Mouse (Mus musculus) forebrain, embryonic 16.5 days (tissue): Measurements from ENCODE around the gene E130114P18Rik. TPM values are rescaled to one million over a fixed set of nuclear protein-coding genes. Genes with fewer than 3 reads are reported as not detected.

Experiments
- ATAC-seq: fragments of 200-750 bp; cut with Nextera tagmentation; 2 replicates; pipeline ENCODE4 v1.8.0; 2017; ENCODE audit warnings: mild to moderate bottlenecking, moderate library complexity
- H3K27ac ChIP-seq: fragments of 300-500 bp; sonication (generic); 2 replicates; pipeline ENCODE4 v1.5.1; 2014; ENCODE audit warnings: low read length, control low read depth
- H3K27me3 ChIP-seq: fragments of 300-500 bp; sonication (generic); replicated peaks from 2 replicates; pipeline ENCODE4 v1.6.1; 2014; ENCODE audit warnings: low read length; ENCODE audit not compliant: control insufficient read depth, insufficient read depth
- H3K36me3 ChIP-seq: fragments of 300-500 bp; sonication (generic); 2 replicates; pipeline ENCODE4 v1.6.1; 2014; ENCODE audit not compliant: control insufficient read depth, insufficient read depth
- H3K4me1 ChIP-seq: fragments of 300-500 bp; sonication (generic); replicated peaks from 2 replicates; pipeline ENCODE4 v1.6.1; 2014; ENCODE audit warnings: low read length; ENCODE audit not compliant: control insufficient read depth, insufficient read depth
- H3K4me2 ChIP-seq: fragments of 300-500 bp; sonication (generic); 2 replicates; pipeline ENCODE4 v1.6.1; 2014; ENCODE audit warnings: mild to moderate bottlenecking, low read length, control low read depth
- H3K4me3 ChIP-seq: fragments of 300-500 bp; sonication (generic); replicated peaks from 2 replicates; pipeline ENCODE4 v1.5.1; 2014; ENCODE audit warnings: mild to moderate bottlenecking, low read length, control low read depth
- H3K9ac ChIP-seq: fragments of 300-500 bp; sonication (generic); replicated peaks from 2 replicates; pipeline ENCODE4 v1.6.1; 2014; ENCODE audit warnings: low read depth, low read length, control low read depth
- H3K9me3 ChIP-seq: fragments of 300-500 bp; sonication (generic); 2 replicates; pipeline ENCODE4 v1.6.1; 2016; ENCODE audit warnings: low read length; ENCODE audit not compliant: control insufficient read depth
- WGBS: fragments of 180-500 bp; shearing (Covaris S2); extraction: QIAGEN DNeasy Blood & Tissue Kit; methylation state at CpG from one replicate; pipeline ENCODE4 v1.1.7; 2014; 5-methylcytosine and 5-hydroxymethylcytosine counted together
- polyA plus RNA-seq: library from polyadenylated mRNA; unstranded; fragments of >200 nt; fragmentation: Nextera tagmentation; extraction: Ambion mirVana; gene quantifications from 2 replicates; pipeline ENCODE4 v1.2.1, GENCODE M21; 2015

Gene E130114P18Rik
- polyA plus RNA-seq, 1 experiment from 2014 or later, result 31.0 TPM

GRCm38 (mm10) chr4:97707373-97708152, 70.3 kb downstream of the E130114P18Rik start:
- Histone ChIP-seq H3K36me3 (no peaks in the 10 kb centered on the region), H3K27me3 (no peaks in the 10 kb centered on the region), H3K4me2 (no peak overlapping the region), H3K9ac (no peak overlapping the region), H3K9me3 (no peaks in the 10 kb centered on the region), H3K4me3 (no peak overlapping the region), H3K27ac (no peak overlapping the region), H3K4me1 (peaks cover 13% of the 10 kb centered on the region)
- no peak for ATAC-seq
- WGBS, result 90% methylated on average over 22 of the region's 22 CpGs

DNA sequence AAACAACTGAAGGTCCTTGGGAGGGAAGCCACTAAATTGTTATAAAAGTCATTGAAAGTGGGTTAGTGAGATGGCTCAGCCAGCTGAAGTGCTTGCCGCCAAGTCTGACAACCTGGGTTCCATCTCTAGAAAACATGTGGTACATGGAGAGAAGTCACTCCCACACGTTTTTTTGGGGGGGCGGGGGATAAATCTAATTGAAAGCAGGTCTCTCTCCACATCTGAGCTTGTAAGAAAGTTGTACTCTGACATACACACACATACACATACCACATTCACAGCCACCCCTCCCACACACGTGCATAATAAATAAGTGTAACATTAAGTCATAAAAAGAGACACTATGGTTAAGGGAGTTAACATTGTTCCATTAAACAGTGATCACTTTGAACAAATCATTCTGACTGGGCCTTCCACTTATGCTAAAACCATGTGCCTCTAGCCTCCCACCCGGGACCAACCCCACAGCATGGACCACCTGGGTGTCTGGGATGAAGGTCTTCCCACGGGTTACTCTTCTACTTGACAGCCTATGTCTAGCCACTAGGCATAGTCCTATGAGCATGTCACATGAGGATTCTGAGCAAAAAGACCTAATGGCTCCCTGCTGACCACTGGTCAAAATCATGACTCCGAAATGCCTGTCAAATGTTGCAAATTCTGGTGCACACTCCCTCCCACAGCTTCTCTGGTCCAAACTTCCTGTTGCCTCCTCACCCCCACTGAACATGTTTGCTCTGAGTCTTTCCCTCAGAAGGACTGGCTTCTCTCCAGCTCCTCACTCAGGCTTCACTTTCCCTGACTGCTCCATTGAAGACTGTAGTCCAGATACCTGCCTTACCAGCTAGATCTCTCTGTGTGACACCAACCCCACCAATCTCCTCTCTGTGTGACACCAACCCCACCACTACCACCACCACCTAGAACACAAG, 80.9 kb downstream of the E130114P18Rik start:
- no peak for ATAC-seq

GRCm38 (mm10) chr4:97695414-97696040, 82.4 kb downstream of the E130114P18Rik start:
- Histone ChIP-seq H3K4me2 (no peak overlapping the region), H3K9me3 (0 out of 2 replicates have a peak, but pooled peaks cover 2% of the 10 kb centered on the region), H3K27me3 (no peaks in the 10 kb centered on the region), H3K4me1 (no peaks in the 10 kb centered on the region), H3K4me3 (no peak overlapping the region), H3K9ac (no peak overlapping the region), H3K36me3 (no peaks in the 10 kb centered on the region), H3K27ac (no peak overlapping the region)
- ATAC-seq, result no peak
- 69% methylated on average over 7 of the region's 7 CpGs for WGBS

More for the DNA sequence above, 80.9 kb downstream of the E130114P18Rik start:
- Histone ChIP-seq H3K4me2 (no peak overlapping the region), H3K27ac (no peak overlapping the region), H3K9ac (no peak overlapping the region), H3K36me3 (no peaks in the 10 kb centered on the region), H3K27me3 (no peaks in the 10 kb centered on the region), H3K4me3 (no peak overlapping the region), H3K9me3 (0 out of 2 replicates have a peak, but pooled peaks cover 2% of the 10 kb centered on the region), H3K4me1 (no peaks in the 10 kb centered on the region)
- WGBS, result 79% methylated on average over 7 of the region's 7 CpGs

DNA sequence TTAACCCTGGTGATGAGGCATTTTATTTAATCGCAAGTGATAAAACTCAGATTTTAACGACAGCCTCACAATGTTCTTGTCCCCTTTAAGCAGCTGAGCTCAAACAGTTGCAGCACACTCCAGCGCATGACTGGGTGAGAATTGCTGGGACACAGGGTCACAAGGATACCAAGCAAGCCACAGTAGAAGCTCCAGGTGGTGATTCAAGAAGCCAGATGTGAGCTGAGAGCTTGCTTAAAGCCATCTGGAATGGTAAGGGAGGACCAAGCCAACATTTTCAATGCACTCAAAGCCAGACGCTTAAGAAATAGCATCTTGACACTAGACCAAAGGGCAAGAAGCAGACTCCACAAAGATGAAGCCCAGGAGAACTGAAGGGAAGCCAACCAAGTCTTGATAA, 83.9 kb downstream of the E130114P18Rik start:
- no peaks in the 10 kb centered on the region for H3K4me1 ChIP-seq
- no peaks in the 10 kb centered on the region for H3K27me3 ChIP-seq
- H3K9me3 ChIP-seq, result no peaks in the 10 kb centered on the region
- no peak overlapping the region for H3K4me2 ChIP-seq
- H3K27ac ChIP-seq, result no peak overlapping the region
- H3K36me3 ChIP-seq, result no peaks in the 10 kb centered on the region
- no peak overlapping the region for H3K9ac ChIP-seq
- WGBS, result 89% methylated on average over 4 of the region's 4 CpGs
- no peak overlapping the region for H3K4me3 ChIP-seq
- ATAC-seq, result no peak

GRCm38 (mm10) chr4:97693054-97693453, 84.8 kb downstream of the E130114P18Rik start:
- Histone ChIP-seq H3K9me3 (no peaks in the 10 kb centered on the region), H3K9ac (no peak overlapping the region), H3K27ac (no peak overlapping the region), H3K4me2 (no peak overlapping the region), H3K27me3 (no peaks in the 10 kb centered on the region), H3K4me1 (no peaks in the 10 kb centered on the region), H3K36me3 (no peaks in the 10 kb centered on the region), H3K4me3 (no peak overlapping the region)
- no peak for ATAC-seq
- WGBS, result 90% methylated on average over 4 of the region's 4 CpGs

GRCm38 (mm10) chr4:97690384-97690766, 87.5 kb downstream of the E130114P18Rik start:
- 73% methylated on average over 7 of the region's 7 CpGs for WGBS
- H3K4me1 ChIP-seq, result no peaks in the 10 kb centered on the region
- no peaks in the 10 kb centered on the region for H3K9me3 ChIP-seq
- no peak overlapping the region for H3K4me3 ChIP-seq
- no peak overlapping the region for H3K4me2 ChIP-seq
- H3K36me3 ChIP-seq, result no peaks in the 10 kb centered on the region
- no peak overlapping the region for H3K27ac ChIP-seq
- no peak for ATAC-seq
- no peak overlapping the region for H3K9ac ChIP-seq
- no peaks in the 10 kb centered on the region for H3K27me3 ChIP-seq

DNA sequence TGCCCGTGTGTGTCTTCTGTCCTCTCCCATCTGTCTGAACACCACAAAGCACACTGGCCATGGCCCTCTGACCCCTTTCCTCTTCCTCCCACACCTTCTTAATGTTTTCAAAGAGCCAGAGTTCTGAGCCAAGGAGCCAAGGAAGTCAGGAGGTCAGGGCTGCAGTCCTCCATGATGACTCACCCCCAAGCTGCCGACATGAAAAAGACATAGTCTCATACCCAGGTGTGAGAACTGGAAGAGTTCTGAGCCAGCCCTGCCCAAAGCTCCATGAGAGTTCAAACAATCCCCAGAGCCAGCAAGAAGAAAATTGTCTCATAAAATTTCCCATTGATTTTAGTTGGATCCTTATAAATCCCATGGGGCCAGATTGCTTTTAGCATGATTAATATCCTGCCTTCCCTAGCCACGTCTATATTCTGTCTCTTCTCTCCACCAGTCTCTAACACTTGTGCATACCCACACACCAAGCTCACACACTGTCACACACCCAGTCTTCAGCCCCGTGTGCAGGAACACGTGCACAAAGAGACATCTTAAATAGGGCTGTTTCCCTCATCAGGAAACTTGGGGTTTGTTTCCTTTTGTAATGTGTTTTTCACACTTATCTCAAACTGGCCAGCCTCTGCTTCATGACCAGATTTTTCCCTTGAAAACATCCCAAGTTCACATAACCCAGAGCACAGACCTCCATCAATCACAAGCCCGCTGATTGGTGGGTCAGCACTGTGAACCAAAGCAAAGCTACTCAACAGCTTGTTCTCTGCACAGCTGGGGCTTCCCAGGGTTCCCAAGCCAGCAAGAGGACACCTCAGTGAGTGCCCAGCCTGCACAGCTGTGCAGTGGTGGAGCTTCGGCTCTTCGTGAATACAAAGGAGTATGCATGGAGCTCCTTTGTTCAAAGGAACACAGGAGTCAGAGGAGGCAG, 88.2 kb downstream of the E130114P18Rik start:
- H3K4me3 ChIP-seq, result no peak overlapping the region
- no peaks in the 10 kb centered on the region for H3K9me3 ChIP-seq
- H3K27me3 ChIP-seq, result no peaks in the 10 kb centered on the region
- H3K4me1 ChIP-seq, result no peaks in the 10 kb centered on the region
- H3K9ac ChIP-seq, result no peak overlapping the region
- no peak overlapping the region for H3K4me2 ChIP-seq
- 60% methylated on average over 8 of the region's 8 CpGs for WGBS
- no peaks in the 10 kb centered on the region for H3K36me3 ChIP-seq
- no peak for ATAC-seq
- H3K27ac ChIP-seq, result no peak overlapping the region

- no peaks in the 10 kb centered on the region for H3K36me3 ChIP-seq
- H3K4me1 ChIP-seq, result no peaks in the 10 kb centered on the region
- H3K27ac ChIP-seq, result no peak overlapping the region
- no peak overlapping the region for H3K4me3 ChIP-seq
- ATAC-seq, result no peak
- WGBS, result 82% methylated on average over 5 of the region's 5 CpGs
- H3K9ac ChIP-seq, result no peak overlapping the region
- H3K9me3 ChIP-seq, result no peaks in the 10 kb centered on the region
- H3K27me3 ChIP-seq, result no peaks in the 10 kb centered on the region
- H3K4me2 ChIP-seq, result no peak overlapping the region
Measured at GRCm38 (mm10) chr4:97686020-97686419, 91.9 kb downstream of the E130114P18Rik start.
